Mouse (Mus musculus) liver, adult 2 months (tissue): ENCODE measurements around the gene Emsy. TPM values are rescaled to one million over a fixed set of nuclear protein-coding genes. Genes with fewer than 3 reads are reported as not detected.

Experiments used
- DNase-seq: peaks from one replicate; pipeline ENCODE4 v3.0.0-alpha.2; 2011; ENCODE audit warnings: low read depth, low spot score; ENCODE audit errors: extremely low read depth
- H3K27ac ChIP-seq: fragments of 200-500 bp; replicated peaks from 2 replicates; pipeline ENCODE4 v1.5.1; 2012; ENCODE audit warnings: low read depth, mild to moderate bottlenecking, control low read depth, inconsistent platforms, low read length; ENCODE audit not compliant: insufficient read depth
- H3K27me3 ChIP-seq: fragments of 200-500 bp; 2 replicates; pipeline ENCODE4 v1.6.1; 2012; ENCODE audit warnings: mild to moderate bottlenecking, moderate library complexity, low read length, inconsistent platforms; ENCODE audit not compliant: control insufficient read depth, insufficient read depth
- H3K36me3 ChIP-seq: fragments of 200-500 bp; 2 replicates; pipeline ENCODE4 v1.6.1; 2012; ENCODE audit warnings: low read length, inconsistent platforms; ENCODE audit not compliant: control insufficient read depth, insufficient read depth
- H3K4me1 ChIP-seq: fragments of 200-500 bp; 2 replicates; pipeline ENCODE4 v1.6.1; 2011; ENCODE audit warnings: low read length; ENCODE audit not compliant: control insufficient read depth, insufficient read depth
- H3K4me3 ChIP-seq: fragments of 200-500 bp; 2 replicates; pipeline ENCODE4 v1.5.1; 2011; ENCODE audit warnings: low read depth, mild to moderate bottlenecking, control low read depth, low read length, moderate library complexity; ENCODE audit not compliant: insufficient read depth
- H3K79me2 ChIP-seq: fragments of 200-500 bp; 2 replicates; pipeline ENCODE4 v1.6.1; 2012; ENCODE audit warnings: inconsistent platforms, mild to moderate bottlenecking, low read length, moderate library complexity; ENCODE audit not compliant: control insufficient read depth, insufficient read depth
- H3K9ac ChIP-seq: fragments of 200-500 bp; 2 replicates; pipeline ENCODE4 v1.6.1; 2012; ENCODE audit warnings: low read depth, mild to moderate bottlenecking, control low read depth, inconsistent platforms, low read length
- CTCF ChIP-seq: fragments of 200-500 bp; IDR thresholded peaks from 2 replicates; pipeline ENCODE4 v1.5.1; 2011; ENCODE audit warnings: low read depth, low read length, control low read depth
- POLR2A ChIP-seq: fragments of 200-500 bp; IDR thresholded peaks from 2 replicates; pipeline ENCODE4 v1.6.1; 2011; ENCODE audit warnings: low read length, control low read depth; ENCODE audit not compliant: insufficient read depth; ENCODE audit errors: extremely low read depth
- WGBS: fragments of 180-500 bp; shearing (Covaris S2); methylation state at CpG from one replicate; pipeline ENCODE4 v1.1.7; 2018; 5-methylcytosine and 5-hydroxymethylcytosine counted together
- polyA plus RNA-seq: library from polyadenylated mRNA; depleted of rRNA; stranded (reverse); fragments of >200 nt; gene quantifications from 2 replicates; pipeline ENCODE4 v1.2.3, GENCODE M21; 2012
- total RNA-seq: library from RNA; depleted of rRNA; stranded (reverse); fragments of >200 nt; gene quantifications from 2 replicates; pipeline ENCODE4 v1.2.3, GENCODE M21; 2014

Gene Emsy
- total and polyA plus RNA-seq, 2 experiments, result 7.9 to 10.9 TPM

- H3K36me3 ChIP-seq, result no peaks in the 10 kb centered on the region
- H3K27me3 ChIP-seq, result no peaks in the 10 kb centered on the region
- 89% methylated on average over 1 of the region's 1 CpGs for WGBS
- DNase-seq, result no peak
- no peak overlapping the region for H3K9ac ChIP-seq
- no peak overlapping the region for H3K4me3 ChIP-seq
- H3K79me2 ChIP-seq, result no peaks in the 10 kb centered on the region
- TF ChIP-seq POLR2A (no peak), CTCF (no peak)
- H3K27ac ChIP-seq, result no peak overlapping the region
- H3K4me1 ChIP-seq, result 0 out of 2 replicates have a peak, but pooled peaks cover 2% of the 10 kb centered on the region
These were observed 33.5 kb upstream of the Emsy start for GRCm38 (mm10) chr7:98690126-98690525.

- H3K9ac ChIP-seq, result no peak overlapping the region
- no peak overlapping the region for H3K4me3 ChIP-seq
- 0 out of 2 replicates have a peak, but pooled peaks cover 2% of the 10 kb centered on the region for H3K4me1 ChIP-seq
- DNase-seq, result no peak
- no peak overlapping the region for H3K27ac ChIP-seq
- H3K27me3 ChIP-seq, result no peaks in the 10 kb centered on the region
- H3K36me3 ChIP-seq, result no peaks in the 10 kb centered on the region
- 58% methylated on average over 13 of the region's 13 CpGs for WGBS
- TF ChIP-seq POLR2A (no peak), CTCF (peak; percentile 14; the same call in 1 of the 2 replicates)
- no peaks in the 10 kb centered on the region for H3K79me2 ChIP-seq
These were observed 29.3 kb upstream of the Emsy start for GRCm38 (mm10) chr7:98685895-98686294.

DNA sequence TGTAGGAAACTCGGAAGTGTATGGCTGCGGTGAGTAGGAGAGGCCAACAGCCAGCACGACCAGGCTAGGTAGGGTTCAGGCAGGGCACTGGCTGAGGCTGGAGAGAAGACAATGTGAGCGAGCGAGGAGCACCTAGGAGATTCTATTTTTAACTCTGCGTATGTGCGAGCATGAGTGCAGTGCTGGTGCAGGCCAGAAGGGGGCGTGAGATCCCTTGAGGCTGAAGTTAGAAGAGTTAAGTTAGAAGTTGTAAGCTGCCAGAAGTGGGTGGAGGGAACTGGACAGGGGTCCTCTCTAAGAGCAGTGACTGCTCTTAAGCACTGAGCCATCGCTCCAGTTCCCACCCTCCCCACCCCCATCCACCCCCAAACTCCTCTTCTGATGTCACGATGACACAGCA, 26.2 kb upstream of the Emsy start:
- no peaks in the 10 kb centered on the region for H3K27me3 ChIP-seq
- H3K4me1 ChIP-seq, result no peaks in the 10 kb centered on the region; the same call in 1 of the 2 replicates
- no peak overlapping the region for H3K4me3 ChIP-seq
- H3K27ac ChIP-seq, result no peak overlapping the region
- no peaks in the 10 kb centered on the region for H3K79me2 ChIP-seq
- TF ChIP-seq POLR2A (no peak), CTCF (peak; percentile 25; the same call in 1 of the 2 replicates)
- no peak for DNase-seq
- no peak overlapping the region for H3K9ac ChIP-seq
- H3K36me3 ChIP-seq, result no peaks in the 10 kb centered on the region
- WGBS, result 94% methylated on average over 10 of the region's 10 CpGs

GRCm38 (mm10) chr7:98680691-98681090, 24.1 kb upstream of the Emsy start:
- Histone ChIP-seq H3K36me3 (no peaks in the 10 kb centered on the region), H3K4me1 (no peaks in the 10 kb centered on the region; the same call in 1 of the 2 replicates), H3K27me3 (no peaks in the 10 kb centered on the region), H3K4me3 (no peak overlapping the region), H3K27ac (no peak overlapping the region), H3K79me2 (no peaks in the 10 kb centered on the region), H3K9ac (no peak overlapping the region)
- no peak for DNase-seq
- TF ChIP-seq CTCF, result no peak
- TF ChIP-seq POLR2A, result no peak
- WGBS, result 62% methylated on average over 2 of the region's 2 CpGs

DNA sequence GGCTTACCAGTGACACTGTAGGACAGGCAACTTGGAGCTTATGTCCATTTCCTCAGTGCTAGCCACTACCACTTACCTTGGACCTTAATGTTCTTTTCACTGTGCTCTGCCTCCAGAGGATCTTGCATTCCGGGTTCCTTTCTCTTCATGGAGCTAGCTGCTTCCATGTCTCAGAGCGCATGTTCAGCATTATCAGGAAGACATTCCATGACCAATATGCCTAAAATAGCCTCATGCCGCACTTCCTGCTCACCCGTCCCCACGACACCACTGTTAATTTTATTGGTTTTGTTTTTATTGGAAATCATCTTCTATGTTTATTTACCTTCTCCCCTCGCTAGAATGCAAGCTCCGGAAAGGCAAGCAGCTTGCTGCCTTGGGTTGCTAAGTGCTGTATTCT, 21.9 kb upstream of the Emsy start:
- Histone ChIP-seq H3K9ac (no peak overlapping the region), H3K4me3 (no peak overlapping the region), H3K27ac (no peak overlapping the region), H3K79me2 (no peaks in the 10 kb centered on the region), H3K36me3 (no peaks in the 10 kb centered on the region), H3K4me1 (no peaks in the 10 kb centered on the region; the same call in 1 of the 2 replicates), H3K27me3 (no peaks in the 10 kb centered on the region)
- DNase-seq, result no peak
- 70% methylated on average over 7 of the region's 7 CpGs for WGBS
- TF ChIP-seq CTCF, result no peak
- TF ChIP-seq POLR2A, result no peak

DNA sequence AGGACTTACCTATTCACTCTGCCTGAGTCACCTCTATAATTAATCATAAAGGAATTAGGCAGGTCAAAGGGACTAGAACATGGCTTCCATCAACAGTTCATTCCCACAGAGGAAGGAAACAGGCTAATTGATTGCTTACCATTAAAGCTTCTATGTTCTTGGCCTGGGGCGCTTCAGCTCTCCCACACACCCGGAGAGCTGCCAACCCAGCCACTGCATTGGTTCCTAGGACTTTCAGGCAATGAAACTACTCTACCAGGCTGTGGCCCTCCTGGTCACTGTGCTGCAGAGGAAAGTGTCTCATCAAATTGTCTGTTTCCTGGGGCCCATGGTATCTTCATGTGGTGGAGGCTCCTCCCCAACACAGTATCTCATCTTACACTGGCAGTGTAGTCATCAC, 20.9 kb upstream of the Emsy start:
- H3K4me3 ChIP-seq, result no peak overlapping the region
- H3K4me1 ChIP-seq, result no peaks in the 10 kb centered on the region; the same call in 1 of the 2 replicates
- no peaks in the 10 kb centered on the region for H3K27me3 ChIP-seq
- WGBS, result 93% methylated on average over 2 of the region's 2 CpGs
- TF ChIP-seq POLR2A (no peak), CTCF (no peak)
- no peak overlapping the region for H3K9ac ChIP-seq
- no peaks in the 10 kb centered on the region for H3K36me3 ChIP-seq
- H3K27ac ChIP-seq, result no peak overlapping the region
- no peaks in the 10 kb centered on the region for H3K79me2 ChIP-seq
- no peak for DNase-seq
